Mouse (Mus musculus) kidney, adult 18-20 months (tissue): ENCODE data around the gene Eqtn.
A peak's percentile ranks its signal among the peaks of the same experiment; 100 is the strongest.

Experiments
- DNase-seq: peaks from one replicate; pipeline ENCODE4 v3.0.0; 2021

Gene Eqtn

GRCm38 (mm10) chr4:94928743-94929142 lies at the start of gene Eqtn:
TSS of gene Eqtn (minus strand) at chr4:94928843.
- DNase-seq = no peak

- DNase-seq = no peak
Observed at GRCm38 (mm10) chr4:94973321-94973720, 44.7 kb upstream of the Eqtn start.

DNA sequence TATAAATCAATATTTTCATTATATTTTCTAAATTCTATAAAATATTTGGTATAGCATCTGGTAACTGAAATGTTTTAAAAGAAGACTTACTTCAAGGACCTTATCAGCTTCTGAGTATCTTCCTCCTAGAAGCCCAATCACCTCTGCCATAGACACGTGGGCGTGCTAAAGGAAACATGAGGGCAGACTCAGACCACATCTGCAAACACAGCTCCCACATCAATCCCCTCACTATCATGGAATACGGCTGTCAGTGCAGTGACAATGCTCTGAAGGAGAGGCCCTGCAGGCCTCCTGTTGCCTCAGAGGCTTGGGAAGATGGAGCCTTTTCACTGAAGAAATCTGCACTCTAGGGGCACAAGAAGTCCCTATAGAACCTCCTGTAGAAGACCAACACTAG lies 24.1 kb upstream of the Eqtn start:
- DNase-seq = no peak

DNA sequence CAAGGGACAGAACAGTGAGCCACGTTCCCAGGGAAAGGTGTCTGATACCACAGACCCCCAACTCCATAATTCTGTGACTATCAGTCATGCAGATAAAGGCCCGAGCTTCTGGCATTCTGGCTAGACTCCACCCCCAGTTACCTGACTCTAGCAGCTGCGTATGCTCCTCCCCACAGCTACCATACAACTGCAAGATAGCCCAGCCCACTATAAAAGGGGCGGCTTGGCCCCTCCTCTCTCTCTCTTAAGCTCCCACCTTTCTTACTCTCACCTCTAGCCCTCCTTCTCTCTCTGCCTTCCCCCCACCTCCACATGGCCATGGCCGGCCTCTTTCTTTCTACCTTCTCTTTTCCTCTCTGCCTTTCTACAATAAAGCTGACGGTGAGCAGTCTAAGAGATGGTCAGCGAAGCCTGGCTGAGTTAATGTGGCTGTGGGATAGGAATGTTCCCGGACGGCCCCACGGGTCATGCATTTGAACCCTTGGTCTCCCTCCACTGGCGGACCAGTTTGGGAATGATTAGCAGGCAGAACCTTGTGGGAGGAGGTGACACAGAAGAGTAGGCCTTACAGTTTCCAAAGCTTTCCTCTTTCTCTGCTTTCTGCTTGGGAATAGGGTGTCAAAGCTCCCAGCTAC lies 12.7 kb upstream of the Eqtn start:
- peak; percentile 55 for DNase-seq

- no peak for DNase-seq
Observed at GRCm38 (mm10) chr4:94901780-94902179, 26.9 kb downstream of the Eqtn start.

DNA sequence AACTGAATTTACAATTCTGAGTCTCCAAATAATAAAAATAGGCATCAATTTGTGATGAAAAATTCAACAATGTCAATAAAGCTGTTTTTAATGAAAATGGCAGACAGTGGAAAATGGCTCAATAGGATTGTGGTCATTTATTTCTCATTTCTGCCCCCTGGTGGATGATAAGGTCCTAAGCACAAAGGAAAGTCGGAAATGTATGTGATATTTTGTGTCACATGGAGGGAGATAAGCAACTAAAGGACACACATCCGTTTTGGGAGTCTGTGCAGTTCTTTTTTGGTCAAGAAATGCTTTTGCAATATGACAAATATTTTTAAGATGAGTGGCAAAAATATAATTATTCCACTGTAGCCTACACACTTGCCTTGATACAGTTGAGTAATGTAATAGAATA lies 27.9 kb downstream of the Eqtn start:
- DNase-seq = no peak
